Mouse (Mus musculus): Measurements from ENCODE around the gene Pias1. TPM values are rescaled to one million over a fixed set of nuclear protein-coding genes. Genes with fewer than 3 reads are reported as not detected.

Pias1 gene
- polyA plus RNA-seq, 1 experiment from 2014 or later = 56.1 TPM

Other genes with a start within 250 kb of the Pias1 start
- 19.4 and 21.9 TPM in 2 replicates for gene Fem1b, start 176.0 kb downstream of the Pias1 start, polyA plus RNA-seq (2015; fragmentation: Nextera tagmentation; extraction: Ambion mirVana)
- 20.3 and 21.3 TPM in 2 replicates for gene Cln6, start 149.1 kb downstream of the Pias1 start, polyA plus RNA-seq (2015; fragmentation: Nextera tagmentation; extraction: Ambion mirVana)
- gene Calml4, start 129.8 kb downstream of the Pias1 start, polyA plus RNA-seq (2015; fragmentation: Nextera tagmentation; extraction: Ambion mirVana) = 8.9 and 12.8 TPM in 2 replicates
- gene Skor1, start 161.0 kb upstream of the Pias1 start, polyA plus RNA-seq (2015; fragmentation: Nextera tagmentation; extraction: Ambion mirVana) = 0.06 TPM in 1 of 2 replicates, not detected in the other